Mouse (Mus musculus): Measurements from ENCODE around the gene Trappc4. TPM values are rescaled to one million over a fixed set of nuclear protein-coding genes. Genes with fewer than 3 reads are reported as not detected.
"Not testable (repeated sequence)": the region's sequence is repeated elsewhere in the genome, so short reads cannot be mapped to it uniquely, and the experiment has no call there.

Trappc4 gene
- polyA plus RNA-seq, 1 experiment from 2014 or later = 85.4 TPM

DNA sequence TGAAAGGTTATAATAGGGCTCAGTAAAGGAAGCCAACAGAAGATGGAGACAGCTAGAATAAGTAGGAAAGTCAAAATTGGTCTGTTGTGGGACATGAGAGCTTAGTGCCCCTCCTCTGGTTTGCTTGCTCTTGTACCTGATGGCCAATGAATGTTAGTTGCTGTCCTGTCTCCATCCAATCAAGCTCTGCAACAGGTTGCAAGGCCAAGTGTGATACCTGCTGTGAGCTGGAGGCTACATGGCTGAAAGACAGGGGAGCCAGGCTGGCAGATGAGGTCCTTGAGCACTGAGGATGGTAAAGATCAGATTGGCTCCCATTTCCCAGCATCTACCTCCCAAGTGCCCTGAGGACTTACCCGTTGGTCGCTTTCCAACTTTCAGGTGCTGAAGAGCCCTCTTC, 5.4 kb upstream of the Trappc4 start:
- ATAC-seq (ENCODE audit: insufficient number of reproducible peaks, insufficient read depth, low FRiP score, low read depth) = no peak
- H3K4me1 ChIP-seq (ENCODE audit: control insufficient read depth in 2 of 2, insufficient read depth in 2 of 2, low read length in 2 of 2) = peaks cover 0 to 13% of the 10 kb centered on the region in 2 experiments; a peak in 2 of 4 replicates
- WGBS = 74% methylated on average over 2 of the region's 2 CpGs

DNA sequence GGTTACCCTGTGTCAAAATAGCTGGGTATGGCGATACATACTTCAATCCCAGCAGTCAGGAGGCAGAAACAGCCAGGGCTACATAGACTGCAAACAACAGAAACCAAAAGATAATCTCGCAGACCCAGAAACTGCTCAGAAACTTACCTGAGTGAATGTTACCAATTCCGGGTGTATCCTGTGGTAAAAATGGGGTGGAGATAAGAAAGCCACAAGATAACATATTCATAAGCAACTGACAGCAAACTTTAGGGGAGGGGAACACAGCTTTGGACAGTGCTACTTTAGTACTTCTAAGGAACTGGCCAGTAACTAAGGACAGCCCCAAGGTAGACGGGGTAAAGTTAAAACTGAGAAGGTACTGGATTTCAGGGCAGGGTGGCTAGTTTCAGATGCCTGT, 4.9 kb upstream of the Trappc4 start:
- no peak for ATAC-seq (ENCODE audit: insufficient number of reproducible peaks, insufficient read depth, low FRiP score, low read depth)
- Histone ChIP-seq H3K27me3 (ENCODE audit: control insufficient read depth, insufficient read depth, low read length) (no peaks in the 10 kb centered on the region), H3K36me3 (ENCODE audit: control insufficient read depth, insufficient read depth, low read length) (peaks cover 75% of the 10 kb centered on the region), H3K4me3 (ENCODE audit: control insufficient read depth in 1 of 2, insufficient read depth in 1 of 2, low read depth in 1 of 2, low read length in 2 of 2) (no peak overlapping the region), H3K27ac (replicated peaks in 1 of 2; ENCODE audit: control insufficient read depth in 1 of 2, insufficient read depth in 1 of 2, low read depth in 2 of 2, low read length in 2 of 2) (no peak overlapping the region), H3K4me1 (ENCODE audit: control insufficient read depth in 2 of 2, insufficient read depth in 2 of 2, low read length in 2 of 2) (peaks cover 0 to 12% of the 10 kb centered on the region in 2 experiments; a peak in 2 of 4 replicates), H3K4me2 (ENCODE audit: low read length) (no peak overlapping the region), H3K9me3 (ENCODE audit: control insufficient read depth, low read length) (no peaks in the 10 kb centered on the region), H3K9ac (ENCODE audit: low read length) (no peak overlapping the region)
- WGBS = 76% methylated on average over 4 of the region's 4 CpGs

More for the DNA sequence above, 5.4 kb upstream of the Trappc4 start:
- peaks cover 75% of the 10 kb centered on the region for H3K36me3 ChIP-seq (ENCODE audit: control insufficient read depth, insufficient read depth, low read length)
- H3K27me3 ChIP-seq (ENCODE audit: control insufficient read depth, insufficient read depth, low read length) = no peaks in the 10 kb centered on the region
- H3K4me2 ChIP-seq (ENCODE audit: low read length) = no peak overlapping the region
- H3K27ac ChIP-seq (replicated peaks in 1 of 2; ENCODE audit: control insufficient read depth in 1 of 2, insufficient read depth in 1 of 2, low read depth in 2 of 2, low read length in 2 of 2) = no peak overlapping the region
- no peaks in the 10 kb centered on the region for H3K9me3 ChIP-seq (ENCODE audit: control insufficient read depth, low read length)
- no peak overlapping the region for H3K4me3 ChIP-seq (ENCODE audit: control insufficient read depth in 1 of 2, insufficient read depth in 1 of 2, low read depth in 1 of 2, low read length in 2 of 2)
- H3K9ac ChIP-seq (ENCODE audit: low read length) = no peak overlapping the region

DNA sequence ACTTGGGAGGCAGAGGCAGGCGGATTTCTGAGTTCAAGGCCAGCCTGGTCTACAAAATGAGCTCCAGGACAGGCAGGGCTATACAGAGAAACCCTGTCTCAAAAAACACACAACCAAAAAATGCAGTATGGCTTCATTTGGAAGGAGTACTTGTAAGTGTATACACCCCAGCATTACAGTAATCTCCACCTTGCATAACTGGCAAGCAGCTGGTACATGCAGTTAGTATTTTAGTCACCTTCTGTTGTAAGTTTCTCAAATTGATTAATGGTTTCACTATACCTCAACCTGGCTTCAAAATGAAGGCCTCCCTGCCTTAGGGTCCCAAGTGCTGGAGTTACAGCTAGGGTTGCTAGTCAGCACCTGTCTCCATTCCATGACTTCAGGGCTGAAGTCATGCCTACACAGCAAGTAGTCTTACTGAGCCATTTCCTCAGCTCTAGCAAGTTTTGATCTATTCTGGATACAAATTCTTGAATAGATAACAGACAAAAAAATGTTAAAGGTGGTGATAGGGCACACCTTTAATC, 4.3 kb upstream of the Trappc4 start:
- Histone ChIP-seq H3K4me2 (ENCODE audit: low read length) (no peak overlapping the region), H3K4me3 (ENCODE audit: control insufficient read depth in 1 of 2, insufficient read depth in 1 of 2, low read depth in 1 of 2, low read length in 2 of 2) (no peak overlapping the region), H3K36me3 (ENCODE audit: control insufficient read depth, insufficient read depth, low read length) (peaks cover 75% of the 10 kb centered on the region), H3K27me3 (ENCODE audit: control insufficient read depth, insufficient read depth, low read length) (no peaks in the 10 kb centered on the region), H3K27ac (replicated peaks in 1 of 2; ENCODE audit: control insufficient read depth in 1 of 2, insufficient read depth in 1 of 2, low read depth in 2 of 2, low read length in 2 of 2) (no peak overlapping the region), H3K9me3 (ENCODE audit: control insufficient read depth, low read length) (no peaks in the 10 kb centered on the region), H3K4me1 (ENCODE audit: control insufficient read depth in 2 of 2, insufficient read depth in 2 of 2, low read length in 2 of 2) (peaks cover 0 to 8% of the 10 kb centered on the region in 2 experiments; a peak in 1 of 4 replicates), H3K9ac (ENCODE audit: low read length) (no peak overlapping the region)
- no peak for ATAC-seq (ENCODE audit: insufficient number of reproducible peaks, insufficient read depth, low FRiP score, low read depth)
- WGBS = 81% methylated on average over 1 of the region's 1 CpGs

DNA sequence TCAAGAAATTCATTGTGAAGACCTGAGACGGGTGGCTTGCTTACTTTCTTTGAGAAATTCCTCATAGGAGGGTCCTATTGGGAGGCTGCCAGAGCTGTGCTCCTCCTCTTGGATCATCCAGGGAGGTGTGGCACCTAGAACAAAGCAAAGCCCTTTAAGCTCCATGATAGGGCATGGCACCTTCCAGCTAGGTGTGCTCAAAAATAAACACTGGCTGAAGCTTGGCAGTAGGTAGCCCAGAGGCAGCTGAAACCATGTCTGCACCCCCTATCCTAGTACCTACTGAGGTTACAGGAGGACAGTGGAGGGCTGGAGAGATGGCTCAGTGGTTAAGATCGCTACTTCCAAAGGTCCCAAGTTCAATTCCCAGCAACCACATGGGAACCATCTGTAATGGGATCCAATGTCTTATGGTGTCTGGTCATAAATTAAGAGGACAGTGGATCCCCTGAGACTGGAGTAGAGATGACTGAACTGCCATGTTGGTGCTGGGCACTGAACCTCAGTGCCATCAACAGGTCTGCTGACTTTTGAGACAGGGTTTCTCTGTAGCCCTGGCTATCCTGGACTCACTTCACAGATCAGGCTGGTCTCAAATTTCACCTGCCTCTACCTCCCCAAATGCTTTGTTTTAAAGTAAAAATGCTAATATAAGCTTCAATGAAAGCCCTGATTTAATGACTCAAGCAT, 3.4 kb upstream of the Trappc4 start:
- no peak overlapping the region for H3K4me2 ChIP-seq (ENCODE audit: low read length)

GRCm38 (mm10) chr9:44408693-44409092, 1.3 kb upstream of the Trappc4 start:
- Histone ChIP-seq H3K9ac (ENCODE audit: low read length) (peak overlapping the region; percentile 91), H3K36me3 (ENCODE audit: control insufficient read depth, insufficient read depth, low read length) (peaks cover 72% of the 10 kb centered on the region)
- WGBS = 81% methylated on average over 9 of the region's 9 CpGs

More for the DNA sequence above, 3.4 kb upstream of the Trappc4 start:
- WGBS = 88% methylated on average over 2 of the region's 2 CpGs
- H3K4me3 ChIP-seq (ENCODE audit: control insufficient read depth in 1 of 2, insufficient read depth in 1 of 2, low read depth in 1 of 2, low read length in 2 of 2) = no peak overlapping the region
- H3K36me3 ChIP-seq (ENCODE audit: control insufficient read depth, insufficient read depth, low read length) = peaks cover 68% of the 10 kb centered on the region
- no peak for ATAC-seq (ENCODE audit: insufficient number of reproducible peaks, insufficient read depth, low FRiP score, low read depth)
- H3K9ac ChIP-seq (ENCODE audit: low read length) = no peak overlapping the region
- no peaks in the 10 kb centered on the region for H3K9me3 ChIP-seq (ENCODE audit: control insufficient read depth, low read length)
- H3K4me1 ChIP-seq (ENCODE audit: control insufficient read depth in 2 of 2, insufficient read depth in 2 of 2, low read length in 2 of 2) = 0 out of 4 replicates have a peak, but pooled peaks cover 0 to 4% of the 10 kb centered on the region in 2 experiments
- H3K27me3 ChIP-seq (ENCODE audit: control insufficient read depth, insufficient read depth, low read length) = no peaks in the 10 kb centered on the region
- H3K27ac ChIP-seq (replicated peaks in 1 of 2; ENCODE audit: control insufficient read depth in 1 of 2, insufficient read depth in 1 of 2, low read depth in 2 of 2, low read length in 2 of 2) = no peak overlapping the region

GRCm38 (mm10) chr9:44407752-44408097, 325 bp upstream of the Trappc4 start:
- under 1% methylated on average over 24 of the region's 24 CpGs for WGBS
- ATAC-seq (ENCODE audit: insufficient number of reproducible peaks, insufficient read depth, low FRiP score, low read depth) = no peak

More at GRCm38 (mm10) chr9:44408693-44409092, 1.3 kb upstream of the Trappc4 start:
- H3K4me1 ChIP-seq (ENCODE audit: control insufficient read depth in 2 of 2, insufficient read depth in 2 of 2, low read length in 2 of 2); H3K27ac ChIP-seq (replicated peaks in 1 of 2; ENCODE audit: control insufficient read depth in 1 of 2, insufficient read depth in 1 of 2, low read depth in 2 of 2, low read length in 2 of 2); H3K27me3 ChIP-seq (ENCODE audit: control insufficient read depth, insufficient read depth, low read length); ATAC-seq (ENCODE audit: insufficient number of reproducible peaks, insufficient read depth, low FRiP score, low read depth); H3K9me3 ChIP-seq (ENCODE audit: control insufficient read depth, low read length): not testable (repeated sequence)
- H3K4me3 ChIP-seq (ENCODE audit: control insufficient read depth in 1 of 2, insufficient read depth in 1 of 2, low read depth in 1 of 2, low read length in 2 of 2) = peak overlapping the region; percentile 85 to 87; a peak in 3 of 4 replicates
- peak overlapping the region; percentile 76 for H3K4me2 ChIP-seq (ENCODE audit: low read length)

DNA sequence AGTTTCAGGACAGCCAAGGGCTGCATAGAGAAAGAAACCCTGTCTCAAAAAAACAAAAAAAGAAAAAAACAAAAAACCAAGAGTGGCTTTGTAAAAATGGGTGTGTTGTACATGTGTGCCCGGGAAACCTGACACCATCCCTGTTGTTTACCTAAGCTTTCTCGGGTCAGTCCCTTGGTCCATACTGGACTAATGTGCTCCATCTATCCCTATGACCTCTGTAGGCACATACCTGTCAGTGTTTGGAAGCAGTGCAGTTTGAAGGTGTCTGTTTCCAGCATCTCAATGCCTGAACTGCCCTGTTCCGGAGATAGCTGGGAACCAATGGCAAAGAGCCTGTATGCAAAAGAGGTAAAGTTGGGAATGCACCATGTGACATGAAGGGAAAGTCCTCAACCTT, 2.4 kb downstream of the Trappc4 start:
- WGBS = 84% methylated on average over 3 of the region's 3 CpGs
- H3K9ac ChIP-seq (ENCODE audit: low read length) = no peak overlapping the region

More at GRCm38 (mm10) chr9:44407752-44408097, 325 bp upstream of the Trappc4 start:
- H3K4me3 ChIP-seq (ENCODE audit: control insufficient read depth in 1 of 2, insufficient read depth in 1 of 2, low read depth in 1 of 2, low read length in 2 of 2) = peak overlapping the region; percentile 85 to 87
- H3K9me3 ChIP-seq (ENCODE audit: control insufficient read depth, low read length) = no peaks in the 10 kb centered on the region
- peak overlapping the region; percentile 94 to 97 for H3K27ac ChIP-seq (replicated peaks in 1 of 2; ENCODE audit: control insufficient read depth in 1 of 2, insufficient read depth in 1 of 2, low read depth in 2 of 2, low read length in 2 of 2)
- 0 out of 4 replicates have a peak, but pooled peaks cover 0 to 4% of the 10 kb centered on the region in 2 experiments for H3K4me1 ChIP-seq (ENCODE audit: control insufficient read depth in 2 of 2, insufficient read depth in 2 of 2, low read length in 2 of 2)
- H3K9ac ChIP-seq (ENCODE audit: low read length) = peak overlapping the region; percentile 91
- peaks cover 72% of the 10 kb centered on the region for H3K36me3 ChIP-seq (ENCODE audit: control insufficient read depth, insufficient read depth, low read length)
- no peaks in the 10 kb centered on the region for H3K27me3 ChIP-seq (ENCODE audit: control insufficient read depth, insufficient read depth, low read length)
- peak overlapping the region; percentile 76 for H3K4me2 ChIP-seq (ENCODE audit: low read length)

More for the DNA sequence above, 2.4 kb downstream of the Trappc4 start:
- Histone ChIP-seq H3K4me2 (ENCODE audit: low read length) (no peak overlapping the region), H3K27ac (replicated peaks in 1 of 2; ENCODE audit: control insufficient read depth in 1 of 2, insufficient read depth in 1 of 2, low read depth in 2 of 2, low read length in 2 of 2) (no peak overlapping the region), H3K4me3 (ENCODE audit: control insufficient read depth in 1 of 2, insufficient read depth in 1 of 2, low read depth in 1 of 2, low read length in 2 of 2) (no peak overlapping the region), H3K27me3 (ENCODE audit: control insufficient read depth, insufficient read depth, low read length) (no peaks in the 10 kb centered on the region), H3K9me3 (ENCODE audit: control insufficient read depth, low read length) (no peaks in the 10 kb centered on the region), H3K4me1 (ENCODE audit: control insufficient read depth in 2 of 2, insufficient read depth in 2 of 2, low read length in 2 of 2) (peaks cover 9 to 16% of the 10 kb centered on the region in 2 experiments), H3K36me3 (ENCODE audit: control insufficient read depth, insufficient read depth, low read length) (peaks cover 72% of the 10 kb centered on the region)
- no peak for ATAC-seq (ENCODE audit: insufficient number of reproducible peaks, insufficient read depth, low FRiP score, low read depth)
